Mouse (Mus musculus) WW6 (cell line): ENCODE measurements around the gene 1110065P20Rik.

ENCODE experiments used
- DNase-seq: peaks from one replicate; pipeline ENCODE4 v3.0.0-alpha.2; 2013; ENCODE audit warnings: low read depth, low spot score

The 1110065P20Rik gene

GRCm38 (mm10) chr4:124850933-124851658 is at the start of gene 1110065P20Rik:
Gene 1110065P20Rik (minus strand): TSS chr4:124851196.
- DNase-seq: no peak

DNA sequence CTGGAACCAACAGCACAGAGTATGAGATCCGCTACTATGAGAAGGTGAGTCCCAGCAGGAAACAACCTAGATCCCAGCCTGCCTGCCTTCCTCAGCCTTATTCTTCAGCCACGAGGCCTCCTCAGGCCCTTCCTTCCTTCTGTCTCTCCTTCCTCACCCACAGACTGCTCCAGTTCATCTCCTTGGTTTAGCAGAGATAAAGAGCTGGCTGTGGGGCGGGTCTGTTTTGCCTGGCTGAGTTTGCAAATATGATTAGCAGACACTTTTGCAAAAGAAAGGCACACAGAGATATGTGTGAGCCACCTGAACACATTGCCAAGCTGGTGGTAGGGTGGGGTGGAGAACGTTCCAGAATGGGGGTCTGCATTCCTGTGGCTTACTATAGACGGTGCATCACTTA is 48.9 kb upstream of the 1110065P20Rik start:
- DNase-seq: no peak

GRCm38 (mm10) chr4:124898428-124898827 is 47.4 kb upstream of the 1110065P20Rik start:
- DNase-seq: no peak

DNA sequence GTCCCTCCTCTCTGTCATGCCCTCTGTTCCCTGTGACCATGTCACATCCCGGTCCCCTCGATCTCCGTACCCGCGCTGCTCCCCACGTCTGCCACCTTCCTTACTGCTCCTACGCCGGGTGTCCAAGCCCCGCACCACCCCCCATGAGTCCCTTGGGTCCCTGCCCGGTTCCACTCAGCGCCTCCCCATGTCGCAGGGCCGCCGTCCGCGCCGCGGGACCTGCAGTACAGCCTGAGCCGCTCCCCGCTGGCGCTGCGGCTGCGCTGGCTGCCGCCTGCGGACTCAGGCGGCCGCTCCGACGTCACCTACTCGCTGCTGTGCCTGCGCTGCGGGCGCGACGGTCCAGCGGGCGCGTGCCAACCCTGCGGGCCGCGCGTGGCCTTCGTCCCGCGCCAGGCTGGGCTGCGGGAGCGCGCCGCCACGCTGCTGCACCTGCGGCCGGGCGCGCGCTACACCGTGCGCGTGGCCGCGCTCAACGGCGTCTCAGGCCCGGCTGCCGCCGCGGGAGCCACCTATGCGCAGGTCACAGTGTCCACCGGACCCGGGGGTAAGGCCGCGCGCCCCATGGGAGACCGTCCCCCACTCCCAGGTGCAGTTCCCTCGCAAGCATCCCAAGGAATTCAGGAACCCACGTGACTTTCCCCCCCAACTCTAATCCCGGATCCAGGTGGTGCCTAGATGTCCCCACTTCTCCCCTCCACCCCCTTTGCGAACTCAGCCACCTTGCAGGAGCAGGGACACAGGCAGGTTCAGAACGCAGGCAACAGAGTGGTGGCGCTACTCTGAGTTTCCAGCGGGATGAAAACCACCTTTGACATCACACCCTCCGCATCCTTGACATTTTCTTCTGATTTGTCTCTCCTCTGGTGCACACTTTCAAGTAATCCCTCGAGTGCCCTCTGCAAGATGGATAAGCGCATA is 43.8 kb upstream of the 1110065P20Rik start:
- no peak for DNase-seq

DNA sequence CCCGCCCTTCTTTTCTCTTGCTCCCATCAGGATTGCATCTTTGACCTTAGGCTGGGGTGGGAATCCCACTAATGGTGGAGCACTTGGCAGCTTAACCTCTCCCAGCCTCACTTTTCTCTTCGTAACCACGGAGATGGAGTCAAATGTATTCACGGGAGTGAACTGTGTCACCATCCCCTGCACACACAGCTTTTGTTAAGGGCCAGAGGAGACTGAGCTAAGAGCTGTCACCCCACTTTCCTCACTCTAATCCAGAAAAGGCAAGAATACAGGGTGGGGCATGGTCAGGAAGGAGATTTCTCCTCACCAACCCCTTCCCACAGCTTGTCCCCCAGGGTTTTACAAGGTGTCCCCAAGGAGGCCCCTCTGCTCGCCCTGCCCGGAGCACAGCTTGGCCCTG is 42.8 kb upstream of the 1110065P20Rik start:
- DNase-seq: no peak

DNA sequence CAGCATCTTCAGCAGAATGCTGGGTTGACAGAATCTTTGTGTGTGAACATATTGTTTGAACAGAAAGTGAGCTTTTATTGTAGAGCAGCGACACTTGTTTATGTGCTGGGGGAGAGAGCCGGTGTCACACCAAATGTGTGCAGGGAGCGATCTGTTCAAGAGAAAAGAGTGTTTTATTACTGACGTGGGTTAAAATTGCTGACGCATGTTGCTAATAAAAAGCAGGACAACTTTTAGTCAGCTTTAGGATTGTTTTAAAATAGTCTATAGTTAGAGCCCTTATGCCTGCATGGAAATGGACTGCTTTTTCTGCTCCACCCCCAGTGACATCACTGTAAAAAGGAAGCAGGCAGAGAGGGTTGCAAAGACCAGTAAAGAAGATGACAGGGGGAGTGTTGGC is 39.8 kb upstream of the 1110065P20Rik start:
- DNase-seq: no peak

DNA sequence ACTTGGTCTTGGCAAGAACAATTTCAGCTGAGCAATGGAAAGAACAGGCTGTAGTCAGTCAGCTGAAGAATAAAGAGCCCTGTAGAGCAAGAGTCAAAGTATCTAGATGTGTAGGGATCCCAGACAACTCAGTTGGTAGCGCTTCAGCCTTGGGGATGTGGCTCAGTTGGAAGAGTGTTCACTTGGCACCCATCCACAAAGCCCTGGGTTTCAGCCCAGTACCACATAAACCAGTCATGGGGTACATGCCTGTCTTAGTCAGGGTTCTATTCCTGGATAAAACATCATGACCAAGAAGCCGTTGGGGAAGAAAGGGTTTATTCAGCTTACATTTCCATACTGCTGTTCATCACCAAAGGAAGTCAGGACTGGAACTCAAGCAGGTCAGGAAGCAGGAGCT is 38.9 kb upstream of the 1110065P20Rik start:
- DNase-seq: no peak

GRCm38 (mm10) chr4:124888702-124889101 is 37.7 kb upstream of the 1110065P20Rik start:
- no peak for DNase-seq

- DNase-seq: no peak
Measured at GRCm38 (mm10) chr4:124882151-124882729, 31.2 kb upstream of the 1110065P20Rik start.

GRCm38 (mm10) chr4:124881341-124881908 is 30.4 kb upstream of the 1110065P20Rik start:
- DNase-seq: no peak

- no peak for DNase-seq
Measured at GRCm38 (mm10) chr4:124880599-124880998, 29.6 kb upstream of the 1110065P20Rik start, which contains the start of gene Epha10. Gene Epha10 (plus strand): TSS chr4:124880899.

DNA sequence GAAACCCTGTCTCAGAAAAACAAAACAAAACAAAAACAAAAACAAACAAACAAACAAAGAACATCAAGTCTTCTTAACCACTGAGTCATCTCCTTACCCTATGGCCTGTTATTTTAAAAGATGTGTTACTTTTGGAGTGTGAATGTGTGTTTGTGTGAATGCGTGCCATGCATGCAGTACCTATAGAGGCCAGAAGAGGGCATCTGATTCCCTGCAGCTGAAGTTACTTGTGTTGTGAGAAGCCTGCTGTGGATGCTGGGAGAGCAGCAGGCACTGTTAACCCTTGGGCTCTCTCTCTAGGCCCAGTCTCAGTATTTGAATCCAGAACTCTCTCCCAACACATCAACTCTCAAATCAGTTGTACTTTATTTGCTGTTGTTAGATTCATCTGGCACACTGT is 21.7 kb upstream of the 1110065P20Rik start:
- DNase-seq: no peak

DNA sequence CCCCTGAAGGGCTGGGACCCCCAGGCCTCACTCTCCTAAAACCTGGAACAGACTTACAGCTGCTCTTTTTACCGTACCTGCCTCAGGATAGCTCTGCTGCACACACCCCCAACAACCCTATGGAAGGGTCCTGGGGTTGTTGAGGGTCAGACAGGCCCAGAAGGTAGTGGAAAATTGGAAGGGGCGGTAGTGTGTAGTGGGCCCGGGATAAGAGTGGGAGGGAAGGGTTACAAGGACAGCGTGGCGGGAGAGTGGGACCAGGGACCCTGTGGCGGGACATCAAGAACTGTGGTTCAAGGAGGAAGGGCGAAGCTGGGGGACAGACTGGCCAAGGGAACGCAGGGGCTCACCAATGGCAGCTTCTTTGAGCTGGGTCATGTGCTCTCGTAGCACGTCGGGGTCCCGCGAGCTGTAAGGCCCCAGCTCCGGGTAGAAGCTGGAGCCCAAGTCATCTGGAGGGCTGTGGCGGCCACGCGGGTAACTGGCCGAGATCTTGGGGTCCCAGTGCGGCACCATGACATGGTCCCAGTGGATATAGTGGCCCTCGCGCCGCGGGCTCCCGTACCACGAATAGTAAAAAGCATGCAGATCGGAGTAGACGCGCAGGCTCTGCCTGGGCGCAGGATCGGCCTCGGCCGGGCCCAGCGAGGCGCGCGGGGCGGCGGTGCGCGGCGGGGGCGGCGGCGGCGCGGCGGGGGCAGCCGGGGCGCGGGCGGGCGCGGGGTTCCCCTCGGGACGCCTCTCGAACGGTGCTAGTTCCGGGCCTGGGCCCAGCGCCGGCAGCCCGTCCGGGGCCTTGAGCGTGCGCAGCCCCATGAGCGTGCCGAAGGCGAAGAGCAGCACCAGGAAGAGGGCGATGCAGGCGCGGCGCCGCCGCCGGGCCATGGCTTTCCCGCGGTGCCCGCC is 10.5 kb upstream of the 1110065P20Rik start, which contains the start of gene Maneal:
TSS of gene Maneal (minus strand) at position 889 of the 906 bp plus-strand sequence.
- no peak for DNase-seq

DNA sequence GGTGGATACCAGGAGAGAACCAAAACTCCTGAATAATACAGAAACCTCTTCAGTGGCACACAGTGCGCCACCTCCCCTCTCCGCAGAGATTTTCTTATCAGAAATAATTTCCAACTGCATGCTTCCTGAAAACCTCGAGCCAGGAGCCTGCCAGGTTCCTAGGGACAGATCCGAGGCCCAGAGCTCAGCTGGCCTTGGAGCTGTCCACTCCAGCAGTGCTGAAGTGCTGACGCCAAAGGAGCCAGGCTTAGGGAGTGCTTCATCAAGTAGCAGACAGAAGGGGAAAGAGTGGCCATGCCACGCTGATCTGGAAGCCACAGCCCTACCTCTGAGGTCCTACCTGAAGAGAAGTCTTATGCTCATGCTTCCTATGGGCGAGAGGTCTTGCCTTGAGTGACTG is 9.4 kb upstream of the 1110065P20Rik start:
- DNase-seq: no peak

DNA sequence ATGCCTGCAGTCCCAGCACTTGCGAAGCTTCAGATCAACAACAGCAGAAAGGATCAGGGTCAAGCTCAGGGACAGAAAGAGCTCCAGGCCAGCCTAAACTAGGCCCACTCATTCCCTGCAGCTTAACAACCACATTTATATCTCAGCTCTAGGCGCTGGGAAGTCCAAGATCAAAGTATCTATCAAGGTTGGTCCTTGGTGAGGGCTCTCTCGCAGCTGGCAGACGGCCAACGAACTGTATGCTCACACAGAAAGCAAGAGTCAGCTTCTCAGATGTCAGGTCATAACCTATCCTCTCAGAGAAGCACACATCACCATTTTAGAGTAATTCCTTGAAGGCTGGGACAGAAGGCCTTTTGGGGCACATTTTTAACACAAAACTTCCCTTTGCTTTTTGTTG is 7.4 kb upstream of the 1110065P20Rik start:
- no peak for DNase-seq

DNA sequence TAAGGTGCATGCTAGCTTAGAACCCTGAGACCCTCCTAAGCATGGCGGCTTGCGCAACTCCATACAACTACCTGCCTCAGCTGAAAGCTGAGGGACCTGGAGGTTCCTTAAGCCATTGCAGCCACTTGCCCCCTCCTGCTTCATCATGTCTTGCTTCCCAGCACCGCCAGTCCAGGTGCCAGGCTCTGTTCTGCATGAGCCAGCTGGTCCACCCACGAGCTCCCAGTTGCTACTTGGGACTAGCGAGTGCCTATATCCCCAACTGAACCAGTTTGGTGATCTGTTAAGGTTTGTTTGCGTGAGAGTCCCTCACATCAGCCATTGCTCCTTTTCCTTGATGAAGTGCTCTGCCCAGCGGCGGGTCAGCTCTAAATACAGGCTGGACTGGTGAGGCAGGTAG is 5.3 kb upstream of the 1110065P20Rik start:
- no peak for DNase-seq

- DNase-seq: peak; percentile 84
Measured at GRCm38 (mm10) chr4:124850261-124850913, 609 bp downstream of the 1110065P20Rik start, which contains the start of gene Yrdc. Gene Yrdc (plus strand): TSS chr4:124850679.

DNA sequence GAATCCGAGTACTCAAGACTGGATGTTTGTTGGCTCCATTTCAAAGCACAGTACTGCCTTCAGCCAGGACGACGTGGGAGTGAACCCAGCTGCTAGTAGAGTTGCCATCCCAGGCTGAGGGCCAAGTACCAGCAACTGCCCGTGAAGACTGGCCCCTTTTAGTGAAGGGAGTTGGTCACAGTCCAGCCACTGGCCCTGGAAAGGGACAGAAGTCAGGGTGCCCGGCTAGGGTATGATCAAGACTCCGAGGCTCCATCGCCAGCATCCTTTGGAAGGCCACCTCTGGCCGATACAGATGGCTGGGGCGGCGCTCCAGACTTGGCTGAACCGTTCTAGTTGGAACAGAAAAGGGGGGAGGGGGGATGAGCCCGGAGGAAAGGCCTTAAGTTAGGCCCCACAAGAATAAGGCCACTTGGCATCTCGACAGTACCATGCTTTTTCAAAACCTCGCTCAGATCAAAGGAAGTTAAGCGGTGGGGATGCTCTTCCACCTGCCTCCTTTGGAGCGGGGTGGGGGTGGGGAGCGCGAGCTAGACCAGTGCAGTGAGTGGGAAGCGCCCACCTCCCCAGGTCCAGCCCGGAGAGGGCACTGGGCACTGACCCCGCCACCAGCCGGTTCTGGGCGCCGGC is 1.2 kb downstream of the 1110065P20Rik start:
- DNase-seq: no peak

DNA sequence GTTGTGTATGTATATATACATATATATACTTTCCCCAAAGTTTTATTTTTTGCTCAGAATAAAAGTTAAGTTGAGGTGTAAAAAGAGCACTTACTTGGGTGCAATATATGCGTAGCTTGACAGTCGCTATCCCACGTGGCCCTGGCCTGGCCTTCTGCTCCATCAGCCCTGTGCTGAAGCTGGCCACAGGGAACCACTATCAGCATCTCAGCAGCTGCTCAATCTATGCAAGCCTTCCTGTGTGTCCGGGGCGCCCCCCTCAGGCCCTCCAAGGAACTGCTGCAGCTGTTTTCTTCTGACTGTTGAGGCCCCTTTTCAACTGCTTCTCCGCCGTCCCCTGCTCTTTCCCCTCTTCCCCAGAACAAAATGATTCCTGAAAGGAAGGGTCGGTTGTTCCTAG is 3.4 kb downstream of the 1110065P20Rik start:
- DNase-seq: no peak

GRCm38 (mm10) chr4:124843493-124843892 is 7.5 kb downstream of the 1110065P20Rik start:
- no peak for DNase-seq
